Mouse (Mus musculus) midbrain, embryonic 10.5 days (tissue): ENCODE measurements at regions not wholly inside any gene's neighbourhood (a gene's known extent, or its start where the extent isn't known, plus 50 kb on each side); places are given as distances from the start of the nearest gene placed in this dataset.

Experiments used
- DNase-seq: peaks from one replicate; pipeline ENCODE4 v3.0.0-alpha.2; 2017; ENCODE audit warnings: low spot score
- H3K27ac ChIP-seq: fragments of 300-500 bp; sonication (generic); replicated peaks from 2 replicates; pipeline ENCODE4 v1.5.1; 2016; ENCODE audit warnings: mild to moderate bottlenecking
- H3K27me3 ChIP-seq: fragments of 300-500 bp; sonication (generic); 2 replicates; pipeline ENCODE4 v1.6.1; 2016; ENCODE audit warnings: low read depth, mild to moderate bottlenecking; ENCODE audit not compliant: poor library complexity, severe bottlenecking
- H3K36me3 ChIP-seq: fragments of 300-500 bp; sonication (generic); 2 replicates; pipeline ENCODE4 v1.6.1; 2016; ENCODE audit warnings: mild to moderate bottlenecking, moderate library complexity
- H3K4me1 ChIP-seq: fragments of 300-500 bp; sonication (generic); 2 replicates; pipeline ENCODE4 v1.6.1; 2016
- H3K4me3 ChIP-seq: fragments of 300-500 bp; sonication (generic); 2 replicates; pipeline ENCODE4 v1.5.1; 2016; ENCODE audit warnings: mild to moderate bottlenecking, moderate library complexity
- H3K9me3 ChIP-seq: fragments of 300-500 bp; sonication (generic); replicated peaks from 2 replicates; pipeline ENCODE4 v1.6.1; 2016; ENCODE audit warnings: mild to moderate bottlenecking
- WGBS: fragments of 180-500 bp; shearing (Covaris S2); methylation state at CpG from one replicate; pipeline ENCODE4 v1.1.7; 2016; 5-methylcytosine and 5-hydroxymethylcytosine counted together

DNA sequence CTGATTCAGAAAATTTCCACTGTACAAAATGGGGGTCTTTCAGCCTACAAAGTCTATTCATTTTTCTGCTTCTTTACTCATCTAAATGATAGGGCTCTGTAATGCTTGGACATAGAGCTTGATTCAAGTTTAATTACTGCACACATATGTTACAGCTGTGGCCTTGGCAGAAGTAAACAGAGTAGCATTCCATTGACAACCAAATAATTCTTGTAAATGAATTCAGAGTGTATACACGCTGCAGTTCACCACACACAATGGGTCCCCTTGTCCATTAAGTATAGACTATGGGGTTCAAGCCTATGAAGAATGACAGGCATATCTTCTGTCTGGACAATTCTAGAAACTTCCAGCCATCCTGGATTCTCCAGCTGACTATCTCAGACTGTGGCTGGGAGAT lies 541.9 kb downstream of the Adgrl2 start:
- DNase-seq, result no peak
- Histone ChIP-seq H3K27ac (no peak overlapping the region), H3K4me1 (peaks cover 5% of the 10 kb centered on the region; the same call in 1 of the 2 replicates), H3K27me3 (no peaks in the 10 kb centered on the region), H3K9me3 (no peaks in the 10 kb centered on the region), H3K36me3 (no peaks in the 10 kb centered on the region), H3K4me3 (no peak overlapping the region)
- WGBS, result 71% methylated on average over 1 of the region's 1 CpGs

DNA sequence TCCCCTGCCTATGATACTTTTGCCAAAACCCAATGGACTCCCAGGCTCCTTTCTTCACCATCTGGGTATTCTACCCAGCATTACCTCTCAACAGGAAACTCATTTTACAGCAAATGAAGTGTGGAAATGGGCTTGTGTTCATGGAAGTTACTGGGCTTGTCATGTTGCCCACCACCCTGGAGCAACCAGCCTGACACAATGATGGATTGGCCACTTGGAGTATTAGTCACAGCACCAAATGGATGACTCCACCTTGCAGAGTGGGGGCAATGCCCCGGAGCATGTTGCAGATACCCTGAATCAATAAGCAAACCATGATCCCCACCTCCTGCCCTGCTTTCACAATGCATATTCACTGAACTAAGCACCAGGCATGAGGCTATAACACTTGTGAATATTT lies 543.5 kb downstream of the Adgrl2 start:
- no peak overlapping the region for H3K27ac ChIP-seq
- no peaks in the 10 kb centered on the region for H3K27me3 ChIP-seq
- H3K9me3 ChIP-seq, result no peaks in the 10 kb centered on the region
- no peaks in the 10 kb centered on the region for H3K36me3 ChIP-seq
- H3K4me1 ChIP-seq, result peaks cover 13% of the 10 kb centered on the region
- no peak for DNase-seq
- 91% methylated on average over 1 of the region's 1 CpGs for WGBS
- H3K4me3 ChIP-seq, result no peak overlapping the region

DNA sequence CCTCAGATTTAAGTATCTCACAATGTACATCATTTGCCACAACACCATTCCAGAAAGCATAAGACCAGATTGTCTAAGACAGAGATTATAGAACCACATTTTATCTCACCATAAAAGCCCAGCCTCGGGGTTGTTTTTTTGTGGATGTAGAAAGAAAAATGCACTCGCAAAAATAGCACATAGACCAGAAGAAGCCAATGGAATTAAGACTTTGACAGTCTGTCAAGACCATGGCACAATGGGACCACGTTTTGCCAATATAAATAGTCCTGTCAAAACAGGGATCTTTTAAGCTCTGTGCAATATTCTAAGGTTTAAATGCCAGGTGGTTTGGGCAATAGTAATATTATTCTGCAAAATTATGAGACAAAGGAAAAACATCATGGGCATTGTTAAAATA lies 547.3 kb downstream of the Adgrl2 start:
- Histone ChIP-seq H3K27me3 (no peaks in the 10 kb centered on the region), H3K4me3 (no peak overlapping the region), H3K9me3 (no peaks in the 10 kb centered on the region), H3K36me3 (no peaks in the 10 kb centered on the region), H3K4me1 (peaks cover 8% of the 10 kb centered on the region), H3K27ac (no peak overlapping the region)
- no peak for DNase-seq
- 79% methylated on average over 3 of the region's 3 CpGs for WGBS

DNA sequence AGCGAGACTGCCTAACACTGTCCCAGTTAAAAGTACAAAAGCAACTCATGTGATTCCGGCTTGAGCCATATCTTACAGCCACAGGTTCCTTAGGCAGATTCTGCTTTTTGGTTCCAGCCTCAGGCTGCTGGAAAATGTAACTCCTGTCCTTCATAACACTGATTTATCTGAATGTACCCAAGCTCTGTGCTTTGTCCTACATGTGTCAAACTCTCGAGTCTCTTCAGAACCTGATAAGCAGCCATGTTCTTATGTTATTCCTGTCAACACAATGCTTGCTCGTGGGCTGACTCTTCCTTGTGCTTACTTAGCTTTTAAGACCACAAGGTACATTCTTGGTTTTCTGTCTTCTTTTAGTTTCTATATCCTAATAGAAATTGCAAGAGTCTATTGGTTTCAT lies 556.3 kb downstream of the Adgrl2 start:
- no peak overlapping the region for H3K27ac ChIP-seq
- no peaks in the 10 kb centered on the region for H3K36me3 ChIP-seq
- H3K4me1 ChIP-seq, result peaks cover 7% of the 10 kb centered on the region
- H3K9me3 ChIP-seq, result no peaks in the 10 kb centered on the region
- no peak for DNase-seq
- WGBS, result 89% methylated on average over 4 of the region's 4 CpGs
- no peak overlapping the region for H3K4me3 ChIP-seq
- H3K27me3 ChIP-seq, result no peaks in the 10 kb centered on the region

DNA sequence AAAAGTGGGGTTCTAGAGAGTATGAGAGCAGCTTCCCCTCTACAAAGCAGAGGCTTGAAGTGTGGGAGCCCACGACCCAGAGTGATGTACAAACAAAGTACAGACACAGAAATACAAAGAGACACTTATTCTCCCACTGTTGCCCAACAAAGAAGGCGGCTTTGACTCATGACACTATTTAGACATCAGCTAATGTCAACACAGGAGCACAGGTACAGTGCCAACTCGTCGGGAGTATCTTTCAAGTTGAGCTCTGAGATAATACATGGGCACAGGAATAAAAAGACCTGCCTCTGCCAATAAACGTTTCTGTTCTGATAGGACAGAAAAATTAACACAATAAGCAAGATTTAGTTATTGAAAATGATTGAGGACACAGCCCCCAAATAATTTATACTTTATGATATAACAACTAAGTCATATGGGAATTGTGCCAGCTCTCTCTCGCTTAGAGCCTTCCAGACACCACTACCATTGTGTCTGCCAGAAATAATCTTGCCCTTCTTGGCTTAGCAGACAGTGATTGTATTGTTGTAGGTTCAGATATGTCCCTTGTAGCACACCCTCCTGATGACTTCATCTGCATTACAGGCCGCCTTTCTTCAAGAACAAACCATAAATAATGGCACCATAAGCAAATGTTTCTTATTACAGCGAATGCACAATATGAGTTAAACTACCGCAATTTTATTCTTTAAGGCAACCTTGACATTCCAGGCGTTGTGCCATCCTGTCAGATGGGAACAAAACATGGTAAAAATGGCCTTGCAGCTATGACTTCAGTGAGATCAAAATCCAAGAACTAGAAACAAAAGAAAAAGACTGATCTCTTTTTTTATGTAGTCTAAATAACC lies 561.1 kb downstream of the Adgrl2 start:
- 86% methylated on average over 10 of the region's 10 CpGs for WGBS
- no peak for DNase-seq
- H3K4me3 ChIP-seq, result no peak overlapping the region
- H3K36me3 ChIP-seq, result no peaks in the 10 kb centered on the region
- 0 out of 2 replicates have a peak, but pooled peaks cover 14% of the 10 kb centered on the region for H3K27me3 ChIP-seq
- no peaks in the 10 kb centered on the region for H3K9me3 ChIP-seq
- H3K27ac ChIP-seq, result no peak overlapping the region
- peaks cover 30% of the 10 kb centered on the region for H3K4me1 ChIP-seq

DNA sequence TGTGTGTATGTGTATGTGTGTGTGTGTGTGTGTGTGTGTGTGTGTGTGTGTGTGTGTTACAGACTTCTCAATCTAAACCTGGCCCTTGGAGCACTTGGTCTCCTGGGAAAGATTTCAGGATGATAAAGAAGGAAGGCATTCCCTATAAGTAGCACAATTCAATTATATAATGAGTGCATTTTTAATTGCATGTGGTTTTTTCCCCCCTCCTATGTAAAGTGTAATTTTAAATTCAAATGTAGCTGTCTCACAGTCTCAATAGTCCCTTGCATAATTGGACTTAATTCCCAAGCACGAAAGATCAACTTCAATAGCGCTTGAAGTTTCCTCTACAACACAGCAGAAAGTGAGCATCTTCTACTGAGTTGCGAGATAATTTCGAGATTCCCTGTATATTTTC lies 566.3 kb downstream of the Adgrl2 start:
- peaks cover 26% of the 10 kb centered on the region for H3K4me1 ChIP-seq
- 0 out of 2 replicates have a peak, but pooled peaks cover 14% of the 10 kb centered on the region for H3K27me3 ChIP-seq
- H3K36me3 ChIP-seq, result no peaks in the 10 kb centered on the region
- H3K27ac ChIP-seq, result no peak overlapping the region
- 88% methylated on average over 4 of the region's 4 CpGs for WGBS
- no peaks in the 10 kb centered on the region for H3K9me3 ChIP-seq
- no peak for DNase-seq
- no peak overlapping the region for H3K4me3 ChIP-seq

DNA sequence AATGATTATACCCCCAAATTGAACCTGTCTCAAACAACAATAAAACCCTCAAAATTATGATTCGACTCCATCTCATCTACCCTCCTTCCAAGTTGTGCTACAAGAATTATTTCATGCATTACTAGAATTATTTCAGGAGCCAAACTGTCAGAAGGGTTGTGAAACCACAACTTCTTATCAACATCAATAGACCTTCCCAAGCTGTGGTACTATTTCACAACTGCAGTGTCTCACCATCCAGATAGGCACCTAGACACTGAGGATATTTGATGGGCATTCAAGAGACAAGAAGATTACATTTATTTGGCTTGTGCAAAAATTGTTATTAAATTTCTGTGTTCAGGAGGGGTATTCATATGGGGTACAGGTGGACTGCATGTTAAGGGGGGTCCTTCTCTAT lies 567.0 kb downstream of the Adgrl2 start:
- 91% methylated on average over 1 of the region's 1 CpGs for WGBS
- Histone ChIP-seq H3K27me3 (0 out of 2 replicates have a peak, but pooled peaks cover 14% of the 10 kb centered on the region), H3K27ac (no peak overlapping the region), H3K9me3 (no peaks in the 10 kb centered on the region), H3K4me1 (peaks cover 26% of the 10 kb centered on the region), H3K4me3 (no peak overlapping the region), H3K36me3 (no peaks in the 10 kb centered on the region)
- DNase-seq, result no peak

DNA sequence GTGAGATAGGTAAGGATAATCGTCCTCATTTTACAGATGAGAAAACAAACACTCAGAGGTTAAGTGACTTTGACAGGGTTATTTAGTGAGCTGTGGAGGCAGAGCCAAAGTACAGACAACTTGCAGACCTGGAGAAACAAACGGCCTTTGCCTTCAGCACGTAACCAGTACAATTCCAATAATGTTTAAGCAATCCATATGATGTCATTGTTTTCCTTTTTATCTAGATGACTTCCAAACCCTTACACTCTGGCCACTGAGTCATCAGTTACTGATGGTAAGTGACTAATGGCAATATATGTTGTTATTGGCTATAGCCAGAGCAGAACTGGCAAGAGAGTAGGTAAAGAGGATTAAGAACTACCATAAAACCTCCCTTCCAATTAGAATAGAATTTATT lies 567.6 kb downstream of the Adgrl2 start:
- no peak for DNase-seq
- Histone ChIP-seq H3K4me3 (no peak overlapping the region), H3K36me3 (no peaks in the 10 kb centered on the region), H3K27ac (no peak overlapping the region), H3K4me1 (peaks cover 32% of the 10 kb centered on the region), H3K27me3 (0 out of 2 replicates have a peak, but pooled peaks cover 14% of the 10 kb centered on the region), H3K9me3 (no peaks in the 10 kb centered on the region)
- WGBS, result 73% methylated on average over 3 of the region's 3 CpGs

DNA sequence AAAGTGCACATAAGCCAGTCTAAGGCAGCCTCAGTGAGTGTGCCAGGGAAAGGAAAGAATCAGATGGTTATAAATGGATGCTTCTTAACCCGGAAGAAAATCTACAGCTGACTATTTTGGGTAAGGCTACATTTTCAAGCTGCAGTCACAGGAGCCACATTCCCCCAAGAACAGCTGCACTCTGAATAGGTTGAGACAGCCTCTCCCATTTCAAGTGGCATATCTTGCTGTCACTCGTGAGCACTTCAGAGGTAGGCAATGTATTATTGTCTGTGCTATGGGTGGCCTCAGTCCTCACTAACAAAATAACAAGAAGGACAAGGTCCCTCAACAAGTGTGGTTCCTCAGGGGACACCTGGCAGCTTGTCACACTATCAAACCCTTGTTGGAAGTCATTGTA lies 568.1 kb downstream of the Adgrl2 start:
- 74% methylated on average over 2 of the region's 2 CpGs for WGBS
- no peak overlapping the region for H3K27ac ChIP-seq
- 0 out of 2 replicates have a peak, but pooled peaks cover 14% of the 10 kb centered on the region for H3K27me3 ChIP-seq
- no peaks in the 10 kb centered on the region for H3K36me3 ChIP-seq
- no peaks in the 10 kb centered on the region for H3K9me3 ChIP-seq
- no peak for DNase-seq
- no peak overlapping the region for H3K4me3 ChIP-seq
- peaks cover 35% of the 10 kb centered on the region for H3K4me1 ChIP-seq

DNA sequence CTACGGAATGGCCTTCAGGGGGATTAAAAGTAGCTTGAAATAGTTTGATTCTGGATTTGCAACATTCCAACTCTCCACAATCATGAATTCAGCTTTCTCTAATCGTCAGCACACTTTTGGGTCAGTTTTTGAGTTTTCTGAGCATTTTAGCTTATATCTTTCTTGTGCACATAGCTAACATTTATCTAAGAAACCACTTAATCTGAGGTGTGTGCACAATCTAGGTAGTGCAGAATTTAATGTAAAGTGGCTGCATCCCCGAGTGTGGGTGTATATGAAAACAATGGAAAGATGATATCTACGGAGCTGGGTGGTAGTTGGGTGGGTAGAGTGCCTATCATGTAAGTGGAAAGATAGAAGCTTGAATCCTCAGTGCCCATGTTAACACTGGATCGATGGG lies 570.1 kb downstream of the Adgrl2 start:
- H3K36me3 ChIP-seq, result no peaks in the 10 kb centered on the region
- DNase-seq, result no peak
- H3K27me3 ChIP-seq, result 0 out of 2 replicates have a peak, but pooled peaks cover 5% of the 10 kb centered on the region
- WGBS, result 94% methylated on average over 5 of the region's 5 CpGs
- H3K4me1 ChIP-seq, result peaks cover 23% of the 10 kb centered on the region
- H3K27ac ChIP-seq, result no peak overlapping the region
- no peak overlapping the region for H3K4me3 ChIP-seq
- no peaks in the 10 kb centered on the region for H3K9me3 ChIP-seq

DNA sequence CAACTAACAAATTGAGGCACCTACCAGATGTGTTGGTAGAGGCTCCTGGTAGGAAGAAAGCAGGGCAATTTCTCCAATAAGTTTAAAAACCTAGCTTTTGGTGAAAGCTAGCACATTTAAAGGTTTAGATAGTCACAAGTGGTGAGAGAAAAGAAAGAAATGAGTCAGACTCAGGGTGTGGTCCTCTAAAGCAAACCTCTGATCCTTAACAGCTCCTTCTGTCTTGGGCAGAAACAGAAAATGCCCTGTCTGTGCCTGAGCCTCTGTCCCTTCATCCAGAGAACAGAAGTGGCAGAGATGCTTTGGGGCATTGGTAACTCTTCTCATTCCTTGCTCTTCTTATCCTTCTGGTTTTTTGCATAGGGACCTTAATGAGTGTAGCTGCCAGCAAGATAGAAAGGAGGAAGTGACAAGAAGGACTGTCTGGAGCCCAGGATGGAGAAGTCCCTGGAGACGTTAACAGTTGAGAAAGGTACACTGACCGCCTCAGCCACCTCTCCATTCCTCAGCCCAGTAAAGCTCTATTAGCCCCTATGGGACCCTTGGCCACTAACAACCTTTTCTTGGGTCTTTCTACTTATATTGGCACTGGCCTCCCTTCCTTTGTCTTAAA lies 570.8 kb downstream of the Adgrl2 start:
- WGBS, result 74% methylated on average over 2 of the region's 2 CpGs
- H3K27ac ChIP-seq, result no peak overlapping the region
- DNase-seq, result no peak
- H3K4me1 ChIP-seq, result peaks cover 15% of the 10 kb centered on the region
- no peaks in the 10 kb centered on the region for H3K9me3 ChIP-seq
- H3K4me3 ChIP-seq, result no peak overlapping the region
- H3K27me3 ChIP-seq, result no peaks in the 10 kb centered on the region
- no peaks in the 10 kb centered on the region for H3K36me3 ChIP-seq

DNA sequence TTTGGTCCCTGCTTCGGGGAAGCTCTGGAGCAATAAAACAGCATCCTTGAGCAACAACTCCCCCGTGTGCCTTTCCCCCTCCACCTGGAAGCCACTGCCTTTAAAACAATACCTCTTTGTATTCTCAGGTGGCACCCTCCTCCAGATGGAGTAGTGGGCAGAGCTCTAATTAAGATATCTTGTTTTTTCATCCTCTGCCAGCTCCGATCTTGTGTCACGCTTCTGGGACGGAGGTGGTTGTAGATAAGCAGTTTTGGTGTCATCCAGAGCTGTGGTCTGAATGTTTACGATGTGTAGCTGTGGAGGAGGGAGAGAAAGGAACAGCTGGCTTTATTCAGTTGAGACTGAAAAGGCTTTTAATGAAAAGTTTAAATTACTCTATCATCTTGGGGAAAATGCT lies 572.3 kb downstream of the Adgrl2 start:
- DNase-seq, result no peak
- Histone ChIP-seq H3K36me3 (no peaks in the 10 kb centered on the region), H3K4me1 (peaks cover 13% of the 10 kb centered on the region), H3K27ac (no peak overlapping the region), H3K27me3 (no peaks in the 10 kb centered on the region), H3K9me3 (no peaks in the 10 kb centered on the region), H3K4me3 (no peak overlapping the region)
- 29% methylated on average over 6 of the region's 6 CpGs for WGBS

DNA sequence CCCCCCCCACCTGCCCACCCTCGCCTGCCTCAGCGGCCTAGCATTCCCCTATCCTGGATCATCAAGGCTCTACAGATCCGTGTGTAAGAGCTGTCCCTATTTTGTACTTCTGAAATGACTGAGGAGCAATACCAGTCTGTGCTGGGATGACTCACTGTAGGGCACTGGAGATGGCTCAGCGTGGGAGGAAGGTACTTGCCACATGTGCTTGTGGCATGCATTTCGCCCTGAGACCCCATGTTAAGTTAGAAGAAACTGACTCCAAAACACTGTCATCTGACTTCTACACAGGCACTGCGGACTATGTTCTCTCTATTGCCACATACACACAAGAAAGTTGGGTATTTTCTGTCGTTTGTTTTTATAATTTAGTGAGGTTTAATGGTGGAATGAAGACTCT lies 574.9 kb downstream of the Adgrl2 start:
- Histone ChIP-seq H3K36me3 (no peaks in the 10 kb centered on the region), H3K4me1 (peaks cover 13% of the 10 kb centered on the region), H3K9me3 (no peaks in the 10 kb centered on the region), H3K4me3 (no peak overlapping the region), H3K27me3 (no peaks in the 10 kb centered on the region), H3K27ac (no peak overlapping the region)
- WGBS, result 78% methylated on average over 7 of the region's 7 CpGs
- DNase-seq, result no peak
